8 mouse cellular contexts compared by ENCODE assay signal in genomic region chr4:32365144-32365907, GRCm38 (mm10).
DNase-seq lines count a peak whose midpoint lies in the region; ATAC-seq and TF ChIP-seq lines count a peak whose summit lies in the region.

No protein-coding gene starts in this region.

- peaks cover 35% of the 10 kb centered on the region for H3K4me1 ChIP-seq in neural tube, embryonic 11.5 days (ENCODE audit: control insufficient read depth, insufficient read depth, low read length)
- H3K4me1 ChIP-seq in limb, embryonic 12.5 days (replicated peaks): peaks cover 47% of the 10 kb centered on the region
- H3K4me1 ChIP-seq in olfactory bulb, adult 2 months (ENCODE audit: control insufficient read depth, insufficient read depth, low read length): peaks cover 9% of the 10 kb centered on the region

- TF ChIP-seq POLR2A in olfactory bulb, adult 2 months (IDR thresholded peaks at IDR 0.05; ENCODE audit: insufficient read depth, low read depth, low read length): no peak

- H3K36me3 ChIP-seq in neural tube, embryonic 11.5 days (ENCODE audit: control insufficient read depth, insufficient read depth, low read length): no peaks in the 10 kb centered on the region; the same call in 1 of the 2 replicates
- H3K36me3 ChIP-seq in limb, embryonic 12.5 days: no peaks in the 10 kb centered on the region

- TF ChIP-seq CTCF in olfactory bulb, adult 2 months (IDR thresholded peaks at IDR 0.05; ENCODE audit: insufficient read depth, low read depth, low read length): no peak

- H3K9ac ChIP-seq in neural tube, embryonic 11.5 days (ENCODE audit: low read length): 0 out of 2 replicates have a peak overlapping the region, but pooled peaks have one; percentile 15
- no peak overlapping the region for H3K9ac ChIP-seq in limb, embryonic 12.5 days (replicated peaks)

- no peak overlapping the region for H3K4me3 ChIP-seq in neural tube, embryonic 11.5 days (ENCODE audit: low read depth, low read length)
- H3K4me3 ChIP-seq in limb, embryonic 12.5 days (replicated peaks): no peak overlapping the region
- H3K4me3 ChIP-seq in olfactory bulb, adult 2 months (ENCODE audit: insufficient read depth, low read depth, low read length): no peak overlapping the region

- peak overlapping the region; percentile 60; the same call in 1 of the 2 replicates for H3K27ac ChIP-seq in neural tube, embryonic 11.5 days (ENCODE audit: low read depth, low read length)
- peak overlapping the region; percentile 24; the same call in 1 of the 2 replicates for H3K27ac ChIP-seq in limb, embryonic 12.5 days
- H3K27ac ChIP-seq in olfactory bulb, adult 2 months (ENCODE audit: insufficient read depth, low read depth, low read length): 0 out of 2 replicates have a peak overlapping the region, but pooled peaks have one; percentile 17

- 45% methylated on average over 13 of the region's 13 CpGs for WGBS in neural tube, embryonic 11.5 days
- 34% methylated on average over 13 of the region's 13 CpGs for WGBS in limb, embryonic 12.5 days
- 61% methylated on average over 13 of the region's 13 CpGs for WGBS in olfactory bulb, adult 2 months

- no peaks in the 10 kb centered on the region for H3K9me3 ChIP-seq in neural tube, embryonic 11.5 days (ENCODE audit: control insufficient read depth, low read length)
- no peaks in the 10 kb centered on the region for H3K9me3 ChIP-seq in limb, embryonic 12.5 days

- no peak overlapping the region for H3K4me2 ChIP-seq in neural tube, embryonic 11.5 days (ENCODE audit: low read depth)
- H3K4me2 ChIP-seq in limb, embryonic 12.5 days: peak overlapping the region; percentile 2; the same call in 1 of the 2 replicates

- no peaks in the 10 kb centered on the region for H3K27me3 ChIP-seq in neural tube, embryonic 11.5 days (ENCODE audit: control insufficient read depth, insufficient read depth, low read length)
- no peaks in the 10 kb centered on the region for H3K27me3 ChIP-seq in limb, embryonic 12.5 days

- peak; percentile 32 for DNase-seq in embryo, embryonic 10.5 days (ENCODE audit: low spot score)
- DNase-seq in embryo, embryonic 9.5 days (ENCODE audit: extremely low spot score): no peak
- no peak for DNase-seq in neural tube, embryonic 11.5 days (ENCODE audit: low spot score)
- DNase-seq in neural tube, embryonic 10.5 days (ENCODE audit: extremely low spot score, low spot score): no peak
- DNase-seq in spleen, postnatal 4 days (ENCODE audit: low spot score in 2 of 2): no peak
- DNase-seq in adrenal gland, postnatal 36 days: no peak

- ATAC-seq in neural tube, embryonic 11.5 days (ENCODE audit: insufficient read depth, low FRiP score, low TSS enrichment): no peak
- no peak for ATAC-seq in limb, embryonic 12.5 days (ENCODE audit: insufficient number of reproducible peaks, insufficient read depth, low FRiP score, low TSS enrichment, low read depth)
